Mouse (Mus musculus) stomach, postnatal 0 days (tissue): ENCODE measurements at regions not wholly inside any gene's neighbourhood (a gene's known extent, or its start where the extent isn't known, plus 50 kb on each side); places are given as distances from the start of the nearest gene placed in this dataset.

Source experiments
- CTCF ChIP-seq: IDR thresholded peaks from 2 replicates; pipeline ENCODE4 v1.5.1; 2016; ENCODE audit warnings: antibody characterized with exemption, low read depth, mild to moderate bottlenecking, moderate library complexity
- EP300 ChIP-seq: optimal IDR thresholded peaks from 2 replicates; pipeline ENCODE3; 2016; ENCODE audit warnings: antibody characterized with exemption

GRCm38 (mm10) chr9:30803755-30804532, 118.3 kb downstream of the Adamts15 start:
- TF ChIP-seq CTCF: no peak
- no peak for TF ChIP-seq EP300
